Mouse (Mus musculus) activated CD4-positive, CD25-positive, alpha-beta regulatory T cell, adult 4 months (primary cell): ENCODE results near the gene Arhgap4. TPM values are rescaled to one million over a fixed set of nuclear protein-coding genes. Genes with fewer than 3 reads are reported as not detected.

ENCODE experiments used
- ATAC-seq: one replicate; pipeline ENCODE4 v1.8.0; 2017
- polyA plus RNA-seq, 2 experiments: library from polyadenylated mRNA; unstranded; fragments of 100-300 nt; shearing (Covaris generic); gene quantifications; one replicate each; pipeline ENCODE4 v1.2.1; 2017

Gene Arhgap4
- polyA plus RNA-seq: 100 to 1,000 TPM; 116 to 144 TPM

DNA sequence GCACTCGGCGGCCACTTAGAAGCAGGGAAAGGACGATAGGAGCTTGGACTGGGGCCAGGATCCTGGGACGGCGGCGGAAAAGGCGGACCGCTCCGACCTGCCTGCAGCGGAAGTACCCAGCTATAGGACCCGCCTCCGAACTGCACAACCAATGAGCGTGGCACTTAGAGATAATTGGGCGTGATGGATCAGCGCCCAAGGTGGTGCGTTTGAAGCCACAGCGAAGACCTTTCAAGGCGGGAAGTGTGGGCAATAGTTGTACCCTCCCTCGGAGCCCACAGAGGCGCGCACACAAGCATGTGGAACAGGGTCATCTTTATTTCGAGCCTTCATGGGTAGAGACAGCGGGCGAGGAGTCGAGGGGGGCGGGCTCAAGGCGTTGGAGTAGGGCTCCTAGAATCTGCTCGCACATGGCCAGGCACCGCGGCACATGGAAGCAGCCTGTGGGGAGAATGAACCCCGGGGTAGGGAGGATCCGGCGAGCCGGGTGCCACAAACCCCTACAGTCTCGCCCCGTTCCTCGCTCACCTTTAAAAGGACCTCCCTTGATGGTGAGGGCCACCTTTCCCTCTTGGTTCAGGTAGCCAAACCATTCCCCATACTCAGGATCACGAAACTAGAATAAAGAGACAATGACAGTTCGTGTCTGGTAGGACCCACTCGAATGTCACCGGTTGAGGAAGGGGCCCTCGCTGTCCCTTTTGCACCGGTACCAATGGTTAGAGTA lies at the start of gene Arhgap4, which contains the start of gene Naa10:
TSS of gene Arhgap4 (minus strand) at position 48 of the 727 bp plus-strand sequence.
TSS of gene Naa10 (minus strand) at position 122 of the 727 bp plus-strand sequence.
- ATAC-seq: peak; percentile 96

DNA sequence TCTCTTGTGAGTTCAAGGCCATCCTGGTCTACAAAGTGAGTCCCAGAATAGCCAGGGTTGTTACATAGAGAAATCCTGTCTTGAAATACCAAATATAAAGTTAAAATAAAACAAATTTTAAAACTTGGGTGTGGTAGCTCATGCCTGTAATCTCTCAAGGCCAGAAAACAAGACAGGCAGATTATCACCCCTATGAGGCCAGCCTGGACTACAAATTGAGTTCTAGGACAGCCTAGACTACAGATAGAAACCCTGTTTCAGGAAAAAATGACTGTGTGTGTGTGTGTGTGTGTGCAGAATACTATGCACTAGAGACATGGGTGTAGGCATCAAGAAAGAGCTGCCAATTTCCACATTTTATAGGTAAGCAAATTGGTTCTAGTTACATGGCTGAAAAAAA lies 49.1 kb upstream of the Arhgap4 start:
- no peak for ATAC-seq

DNA sequence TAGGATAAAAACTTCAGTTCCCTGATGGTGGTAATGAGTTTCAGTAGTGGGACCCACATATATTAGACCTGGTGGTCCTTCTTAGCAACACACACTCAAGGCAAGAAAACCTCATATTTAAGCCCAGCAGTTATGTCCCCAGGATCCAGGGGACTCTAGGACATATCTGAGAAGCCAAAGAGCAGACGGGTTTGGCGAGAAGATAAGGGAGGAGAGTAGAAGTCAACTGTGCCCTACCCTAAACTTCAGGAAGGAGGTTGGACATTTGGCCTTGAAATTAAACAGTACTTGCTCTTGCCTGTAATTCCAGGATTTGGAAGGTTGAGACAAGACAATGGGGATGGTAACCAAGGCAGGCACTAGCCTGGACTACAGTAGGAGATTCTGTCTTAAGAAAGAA lies 48.1 kb upstream of the Arhgap4 start:
- no peak for ATAC-seq

DNA sequence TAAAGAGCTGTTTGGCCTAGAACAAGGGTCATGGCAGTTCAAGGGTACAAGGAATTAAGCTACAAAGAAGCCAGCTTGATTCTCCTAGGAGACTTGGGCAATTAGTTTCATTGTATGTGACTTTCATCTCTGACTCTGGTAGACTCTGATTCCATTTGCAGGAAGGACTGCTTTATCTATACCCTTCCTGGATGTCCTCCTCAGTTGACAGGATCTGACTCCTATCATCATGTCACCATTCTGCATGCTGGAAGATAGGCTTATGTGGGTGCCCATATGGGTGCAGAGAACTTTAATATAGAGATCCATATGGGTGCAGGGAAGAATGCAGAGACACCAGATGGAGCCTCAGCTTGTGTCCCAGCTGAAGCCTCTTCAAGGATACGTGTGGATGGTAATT lies 47.5 kb upstream of the Arhgap4 start:
- no peak for ATAC-seq

DNA sequence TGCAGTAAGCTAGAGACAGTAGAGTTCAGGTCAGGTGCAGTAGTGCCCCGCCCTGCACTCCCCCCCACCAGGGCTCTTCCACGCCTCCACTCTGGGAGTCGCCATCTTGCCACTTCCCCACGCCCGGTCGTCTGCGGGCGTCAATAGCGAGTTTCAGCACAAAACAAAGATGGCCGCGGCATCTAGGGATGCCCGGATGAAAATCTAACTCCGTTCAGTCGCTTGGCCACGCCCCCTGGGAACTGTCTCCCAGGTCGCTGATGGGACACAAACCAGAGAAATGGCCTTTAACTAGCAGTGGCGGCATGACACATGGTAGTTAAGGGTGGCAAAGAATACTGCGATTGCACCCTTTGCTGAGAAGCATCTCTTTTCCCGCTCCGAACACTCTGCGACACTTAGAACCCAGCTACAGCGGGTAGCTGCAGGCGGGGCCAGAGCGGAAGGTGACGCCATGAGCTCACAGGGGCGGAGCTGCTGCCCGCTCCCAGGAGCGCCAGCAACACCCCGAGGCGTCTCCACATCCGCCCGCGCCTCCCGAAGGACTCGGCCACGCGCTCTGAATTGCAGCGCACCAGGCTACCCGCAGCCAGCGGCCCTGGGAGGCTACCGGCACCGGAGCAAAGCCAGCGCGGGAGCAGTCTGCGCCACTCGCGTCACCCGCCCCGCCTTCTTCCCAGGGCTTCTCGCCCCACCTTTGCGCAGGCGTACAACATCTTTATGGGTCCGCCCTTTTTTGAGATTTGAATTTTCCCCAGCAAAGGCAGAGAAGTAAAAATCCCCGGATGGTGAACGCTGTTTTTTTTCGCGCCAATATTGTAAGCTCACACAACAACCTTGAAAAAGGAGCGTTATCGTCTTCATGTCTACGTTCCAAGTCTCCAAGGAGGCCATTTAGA lies 45.8 kb upstream of the Arhgap4 start:
- ATAC-seq: peak; percentile 55

DNA sequence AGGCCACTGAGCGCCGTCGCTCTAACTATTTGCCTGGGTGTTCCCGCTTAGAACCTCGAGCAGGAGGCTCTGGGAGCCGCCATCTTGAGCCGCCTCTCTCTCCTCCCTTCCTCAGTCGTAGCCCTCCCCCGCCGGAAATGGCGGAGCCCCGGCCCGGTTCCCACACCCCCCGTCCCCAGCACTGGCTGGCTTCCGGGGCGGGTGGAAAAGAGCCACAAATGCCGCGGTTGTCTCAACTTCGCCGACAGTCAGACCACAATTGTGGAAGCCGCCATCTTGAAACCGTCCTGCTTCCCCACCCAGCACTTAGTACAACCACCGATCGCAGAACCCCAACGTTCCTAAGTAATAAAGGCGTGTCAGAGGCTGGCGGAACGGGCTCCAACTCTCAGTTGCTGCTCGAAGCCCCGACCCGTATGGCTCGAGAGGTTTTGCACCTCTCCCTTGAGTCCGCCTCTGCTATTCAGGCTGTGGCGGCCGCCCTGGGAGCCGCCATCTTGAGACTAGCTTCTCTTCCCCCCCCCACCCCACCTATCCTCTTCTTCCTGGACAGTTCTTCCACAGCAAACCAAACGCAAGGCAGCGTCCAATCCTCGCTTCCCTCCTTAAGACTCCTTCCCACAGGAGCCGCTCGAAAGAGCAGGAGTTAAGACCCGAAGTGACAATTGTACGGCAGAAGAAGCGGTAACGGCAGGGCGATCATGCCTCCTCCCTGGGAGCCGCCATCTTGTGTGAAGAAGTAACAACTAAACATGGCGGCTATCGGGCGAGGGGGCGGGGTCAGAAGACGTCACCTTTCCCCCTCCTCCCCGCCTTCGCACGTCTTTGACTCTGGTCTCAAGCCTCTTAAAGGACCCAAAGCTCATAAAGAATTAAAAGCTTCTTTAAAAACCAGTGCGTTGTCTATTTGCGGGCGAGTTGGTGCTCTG lies 44.8 kb upstream of the Arhgap4 start, which contains the start of gene Hcfc1:
TSS of gene Hcfc1 (minus strand) at position 110 of the 929 bp plus-strand sequence.
- peak; percentile 31 for ATAC-seq

DNA sequence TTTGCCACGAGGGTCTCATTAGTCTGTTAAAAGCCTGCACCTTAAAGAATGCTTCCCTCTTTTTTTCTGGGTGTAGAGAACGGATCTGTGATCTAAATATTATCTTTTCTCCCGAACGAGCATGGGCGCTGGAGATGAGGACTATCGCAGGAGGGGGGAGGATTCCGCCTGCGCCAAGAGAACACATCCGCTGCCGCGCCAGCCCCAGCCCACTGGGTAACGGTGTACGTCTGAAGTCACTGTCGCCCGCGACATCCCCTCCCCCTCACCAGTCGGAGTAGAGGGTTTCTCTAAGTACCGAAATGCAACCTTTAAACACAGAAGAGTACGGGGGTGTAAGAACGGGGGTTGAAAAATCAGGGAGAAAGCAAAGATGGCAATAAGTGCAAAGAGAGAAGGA lies 43.6 kb upstream of the Arhgap4 start:
- ATAC-seq: peak; percentile 22

DNA sequence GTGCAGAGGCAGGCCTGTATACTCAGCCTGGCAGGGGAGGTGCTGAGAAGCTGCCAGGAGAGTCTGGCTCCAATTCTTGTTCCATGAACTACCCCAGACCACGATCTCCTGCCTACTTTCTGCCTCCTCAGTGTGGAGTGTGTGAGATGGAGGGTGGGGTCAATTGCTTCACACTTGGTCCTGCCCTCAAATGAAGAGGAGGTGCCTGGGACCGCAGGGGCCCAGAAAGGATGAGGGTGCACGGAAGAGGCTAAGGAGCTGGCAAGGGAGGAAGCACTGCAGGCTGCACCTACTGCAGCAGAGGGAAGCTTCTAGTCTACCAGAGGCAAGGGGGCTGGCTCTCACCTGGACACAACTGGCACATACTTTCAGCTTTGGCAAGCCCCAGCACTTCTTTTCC lies 42.7 kb upstream of the Arhgap4 start:
- peak; percentile 34 for ATAC-seq

DNA sequence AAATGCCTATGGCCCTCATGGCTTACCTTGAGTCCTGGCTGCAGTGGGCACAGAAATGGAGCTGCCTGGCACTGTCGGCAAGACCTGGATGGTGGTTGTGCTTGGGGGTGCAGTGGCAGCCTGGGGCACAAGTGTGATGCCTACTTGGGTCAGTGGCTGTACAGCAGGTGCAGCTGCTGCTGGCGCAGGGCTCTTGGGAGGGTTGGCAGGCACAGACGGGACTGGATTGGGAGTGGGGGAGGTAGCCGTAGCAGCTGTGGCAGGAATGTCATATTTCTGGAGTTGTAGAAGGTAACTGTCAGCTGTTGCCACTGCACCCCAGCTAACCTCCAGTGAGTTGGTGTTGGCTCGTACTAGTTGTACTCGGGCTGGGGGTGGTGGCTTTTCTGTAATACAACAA lies 33.3 kb upstream of the Arhgap4 start:
- ATAC-seq: no peak

DNA sequence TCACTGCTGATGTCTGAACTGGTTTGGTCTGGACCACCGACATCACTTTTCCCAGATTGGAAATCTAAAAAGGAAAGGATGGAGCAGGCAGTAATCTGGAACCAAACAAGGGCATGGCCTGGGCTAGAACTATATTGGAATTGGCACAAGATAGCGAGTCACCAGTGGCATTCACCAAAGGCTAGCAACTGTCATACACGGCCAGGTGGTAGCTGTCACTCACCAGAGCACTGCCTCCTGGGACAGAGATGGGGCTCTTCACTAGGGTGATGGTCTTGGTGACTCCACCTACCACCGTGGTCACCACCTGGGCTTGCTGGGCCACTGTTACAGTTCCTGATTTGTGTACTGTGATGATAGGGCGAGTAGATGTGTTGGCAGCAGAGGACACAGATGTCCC lies 30.9 kb upstream of the Arhgap4 start:
- ATAC-seq: no peak

DNA sequence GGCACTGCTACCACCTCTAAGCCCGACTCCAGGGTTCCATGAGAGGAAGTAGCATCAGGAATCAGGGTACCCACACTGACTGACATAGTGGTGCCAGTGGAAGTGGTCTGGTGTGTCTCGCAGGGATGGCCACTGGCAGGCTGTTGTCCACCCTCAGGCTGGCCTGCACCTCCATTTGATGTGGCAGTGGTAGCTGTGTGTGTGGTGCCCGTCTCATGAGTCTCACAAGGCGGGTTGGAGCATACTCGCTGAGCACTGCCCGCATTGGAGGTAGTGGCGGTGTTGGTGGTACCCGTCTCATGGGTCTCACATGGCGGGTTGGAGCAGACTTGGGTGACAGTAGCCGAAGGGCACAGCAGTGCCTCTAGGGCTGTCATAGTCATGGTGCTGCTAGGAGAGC lies 27.7 kb upstream of the Arhgap4 start:
- ATAC-seq: no peak

DNA sequence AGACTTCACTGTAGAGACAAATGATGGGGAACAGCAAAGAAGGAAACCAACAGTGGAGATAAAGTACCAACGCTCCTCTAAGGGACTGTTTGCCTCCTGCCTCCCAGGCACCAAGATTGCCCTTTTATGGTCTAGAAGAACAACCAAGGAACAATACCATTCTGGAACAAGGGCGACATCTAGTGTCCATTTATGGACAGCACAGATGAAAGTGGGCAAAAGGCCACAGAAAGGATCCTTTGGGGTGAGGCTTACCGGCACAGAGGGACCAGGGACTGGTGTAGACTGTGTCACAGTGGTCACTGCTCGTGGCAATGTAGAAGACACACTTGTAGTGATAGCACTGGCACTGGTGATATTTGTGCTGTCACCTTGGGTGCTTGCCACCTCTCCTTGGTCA lies 27.0 kb upstream of the Arhgap4 start:
- peak; percentile 73 for ATAC-seq

DNA sequence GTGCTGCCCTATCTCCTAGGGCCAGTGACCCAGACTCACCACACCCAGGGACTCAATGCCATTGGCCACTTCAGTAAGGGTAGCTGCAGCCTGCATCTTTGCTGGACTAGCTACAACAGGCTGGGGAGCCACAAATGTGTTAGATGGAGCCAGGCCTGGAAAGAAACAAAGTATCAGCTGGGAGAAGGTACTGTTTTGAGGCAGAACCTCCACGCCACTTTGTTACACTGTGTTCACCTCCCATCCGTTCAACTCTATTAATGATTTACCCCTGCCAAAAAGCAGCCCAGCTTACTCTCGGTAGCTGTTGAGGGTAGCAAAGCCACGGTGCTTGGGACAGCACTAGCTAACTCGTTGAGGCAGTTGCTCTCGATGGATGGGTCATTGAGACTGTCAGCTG lies 25.2 kb upstream of the Arhgap4 start:
- ATAC-seq: no peak

DNA sequence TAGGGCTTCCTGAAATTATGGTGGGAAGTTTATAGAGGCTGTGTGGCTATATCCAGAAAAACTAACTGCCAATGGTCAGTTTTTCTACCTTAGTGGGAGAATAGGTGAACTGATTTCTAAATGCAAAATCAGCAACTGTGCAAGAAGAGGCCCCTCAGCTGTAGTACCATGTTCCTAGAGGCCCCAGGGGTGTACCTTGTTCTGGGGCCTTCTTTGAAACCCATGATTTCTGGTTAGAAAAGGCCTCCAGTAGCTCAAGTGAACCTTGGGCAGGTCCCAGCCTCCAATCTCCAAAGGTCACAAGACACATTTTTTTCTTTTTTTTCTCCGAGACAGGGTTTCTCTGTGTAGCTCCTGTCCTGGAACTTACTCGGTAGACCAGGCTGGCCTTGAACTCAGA lies 20.6 kb upstream of the Arhgap4 start:
- ATAC-seq: no peak

DNA sequence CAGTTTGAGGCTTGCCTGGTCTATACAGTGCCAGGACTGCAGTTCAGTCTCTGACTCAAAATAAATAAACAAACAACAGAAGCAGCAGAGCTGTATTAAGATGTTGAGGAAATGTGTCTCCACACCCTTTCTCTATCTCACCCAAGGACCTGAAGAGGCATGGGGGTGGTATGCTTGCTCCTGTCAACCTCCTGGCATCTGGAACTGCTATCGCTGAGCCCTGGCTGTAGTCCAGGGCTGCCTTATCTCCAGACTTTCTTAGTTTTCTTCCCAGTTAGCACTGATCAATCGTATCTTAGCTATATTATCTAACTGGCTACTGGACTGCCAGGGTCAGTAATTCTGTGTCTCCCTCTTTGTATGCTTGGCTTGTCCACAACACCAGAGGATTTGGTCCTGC lies 20.2 kb upstream of the Arhgap4 start:
- ATAC-seq: no peak

DNA sequence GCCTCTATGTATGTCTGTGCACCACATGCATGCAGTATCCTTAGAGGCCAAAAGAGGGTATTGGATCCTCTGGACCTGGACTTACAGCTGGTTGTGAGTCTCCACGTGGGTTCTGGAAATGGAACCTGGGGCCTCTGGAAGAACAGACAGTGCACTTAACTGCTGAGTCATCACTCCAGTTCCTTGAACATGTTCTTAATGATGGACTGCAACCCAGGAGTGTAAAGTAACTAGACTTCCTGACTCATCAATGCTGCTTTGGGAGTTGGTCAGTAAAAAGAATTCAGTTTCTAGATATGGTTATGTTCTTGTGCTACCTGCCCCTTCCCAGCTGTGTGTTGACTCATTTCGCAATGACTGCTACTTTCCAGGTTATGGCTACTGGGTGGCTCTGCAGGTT lies 10.2 kb upstream of the Arhgap4 start:
- ATAC-seq: no peak

DNA sequence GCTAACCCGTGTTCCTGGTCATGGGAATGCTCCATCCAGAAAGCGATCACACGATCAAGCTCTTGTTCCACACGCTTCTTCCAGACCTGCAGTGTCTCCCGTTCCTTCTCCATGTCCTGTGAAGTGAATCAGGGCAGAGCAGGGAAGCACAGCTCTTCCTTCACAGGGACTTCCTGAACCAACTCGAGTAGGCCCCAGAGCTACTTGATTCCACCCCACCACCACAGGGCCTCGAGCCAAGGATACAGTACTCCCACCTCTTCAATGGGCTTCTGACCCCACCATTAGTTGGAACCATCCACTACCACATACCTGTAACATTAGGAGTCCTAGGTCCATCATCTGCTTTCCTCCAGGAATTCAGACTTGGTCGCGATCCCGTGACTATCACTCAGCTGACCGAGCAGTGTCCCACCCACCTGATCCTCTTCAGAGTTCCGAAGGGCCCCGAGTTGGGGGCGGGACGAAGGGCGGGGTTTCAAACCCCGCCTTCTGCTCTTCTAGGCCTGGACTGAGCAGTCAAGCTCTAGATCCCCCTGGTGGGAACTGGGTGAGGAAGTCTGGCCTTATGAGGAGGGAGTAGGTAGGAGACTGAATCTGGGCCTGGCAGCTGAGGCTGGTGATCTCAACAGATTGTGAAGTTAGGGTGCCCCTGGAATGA lies 8.9 kb upstream of the Arhgap4 start, which contains the start of gene Renbp:
TSS of gene Renbp (minus strand) at position 449 of the 661 bp plus-strand sequence.
- ATAC-seq: peak; percentile 52

DNA sequence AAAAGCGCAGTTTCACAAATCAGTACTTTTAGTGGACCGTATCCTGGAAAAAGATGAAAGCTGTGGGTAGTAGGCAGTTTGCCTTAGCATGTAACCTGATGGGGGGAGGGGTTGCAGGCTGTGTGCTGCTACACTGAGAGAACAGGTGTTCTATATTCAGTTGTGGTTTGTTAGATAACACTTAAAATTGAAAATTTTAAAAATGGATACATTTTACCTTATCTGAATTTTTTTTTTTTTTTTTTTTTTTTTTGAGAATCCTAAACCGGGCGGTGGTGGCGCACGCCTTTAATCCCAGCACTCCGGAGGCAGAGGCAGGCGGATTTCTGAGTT lies 846 bp upstream of the Arhgap4 start:
- ATAC-seq: no peak

DNA sequence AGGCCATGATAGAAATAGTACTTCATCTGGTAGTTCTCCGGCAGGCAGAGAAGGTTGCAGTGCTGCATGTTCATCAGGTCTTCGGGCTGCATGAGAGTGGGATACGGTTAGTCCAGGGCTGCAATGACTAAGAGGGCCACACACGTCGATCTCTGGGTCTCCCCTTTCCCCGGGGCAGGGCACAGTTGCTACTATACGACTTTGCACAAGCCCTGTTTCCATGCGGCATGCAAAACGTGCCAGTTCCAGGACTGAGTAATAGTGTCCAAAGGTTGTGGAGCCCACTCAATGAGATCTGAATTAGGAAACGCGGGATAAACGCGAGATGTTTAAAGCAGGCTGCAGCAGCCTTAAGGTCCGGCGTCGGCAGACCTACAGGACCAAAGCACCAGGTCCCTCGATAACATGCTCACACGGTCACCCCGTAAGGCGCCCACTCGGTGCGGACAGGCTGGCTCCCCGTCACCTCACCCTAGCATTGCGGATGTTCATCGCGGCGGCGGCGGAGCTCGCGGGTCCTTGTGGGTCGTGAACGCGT lies 316 bp downstream of the Arhgap4 start:
- peak; percentile 11 for ATAC-seq

DNA sequence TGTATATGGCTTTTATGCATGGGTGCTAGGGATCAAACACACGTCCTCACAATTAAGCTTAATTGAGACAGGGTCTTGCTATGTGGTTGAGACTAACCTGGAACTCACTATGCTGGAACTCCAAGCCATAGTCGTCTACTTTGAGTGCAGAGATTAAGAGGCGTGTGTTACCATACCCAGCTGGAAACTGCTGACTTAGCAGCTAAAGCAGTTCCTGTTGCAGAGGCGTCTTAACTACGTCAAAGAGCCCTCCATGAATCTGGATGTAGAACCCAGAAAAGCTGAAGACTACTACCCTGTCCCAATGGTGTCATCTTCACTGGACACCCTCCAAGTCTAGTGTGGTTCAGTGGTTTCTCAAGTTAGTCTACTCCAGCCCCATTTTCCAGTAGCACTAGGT lies 3.0 kb downstream of the Arhgap4 start:
- ATAC-seq: no peak

DNA sequence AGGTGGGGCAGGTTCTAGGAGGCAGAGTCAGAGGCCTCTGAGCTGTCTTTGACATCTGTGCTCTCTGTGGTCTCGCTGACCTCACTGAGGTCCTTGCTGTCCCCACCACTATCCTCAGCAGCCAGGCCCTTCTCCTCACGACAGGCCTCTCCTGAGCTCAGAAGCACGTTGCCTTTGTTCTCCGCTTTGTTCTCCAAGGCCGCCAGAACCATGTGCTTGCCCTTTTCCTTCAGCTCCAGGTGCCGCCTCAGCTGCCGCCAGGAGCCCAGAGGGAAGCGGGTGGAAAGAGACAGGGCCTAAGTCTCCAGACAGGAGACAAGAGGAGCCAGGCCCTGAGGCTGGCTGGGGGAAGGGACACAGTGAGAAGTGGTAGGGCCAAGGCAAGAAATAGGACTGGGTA lies 4.7 kb downstream of the Arhgap4 start:
- no peak for ATAC-seq
